Mouse (Mus musculus) stomach, embryonic 16.5 days (tissue): ENCODE results near the gene Wrnip1. TPM values are rescaled to one million over a fixed set of nuclear protein-coding genes. Genes with fewer than 3 reads are reported as not detected.
"Not testable (repeated sequence)": the region's sequence is repeated elsewhere in the genome, so short reads cannot be mapped to it uniquely, and the experiment has no call there.

ENCODE experiments used
- ATAC-seq: fragments of 200-750 bp; cut with Nextera tagmentation; 2 replicates; pipeline ENCODE4 v1.8.0; 2017; ENCODE audit warnings: moderate number of reproducible peaks, moderate TSS enrichment; ENCODE audit not compliant: insufficient read depth, low FRiP score
- H3K27ac ChIP-seq: fragments of 300-500 bp; sonication (generic); 2 replicates; pipeline ENCODE4 v1.5.1; 2014; ENCODE audit warnings: low read length
- H3K27me3 ChIP-seq: fragments of 300-500 bp; sonication (generic); 2 replicates; pipeline ENCODE4 v1.6.1; 2014; ENCODE audit warnings: low read length, control low read depth, mixed read lengths; ENCODE audit not compliant: control insufficient read depth, insufficient read depth
- H3K36me3 ChIP-seq: fragments of 300-500 bp; sonication (generic); 2 replicates; pipeline ENCODE4 v1.6.1; 2014; ENCODE audit warnings: low read length; ENCODE audit not compliant: control insufficient read depth, insufficient read depth
- H3K4me1 ChIP-seq: fragments of 300-500 bp; sonication (generic); 2 replicates; pipeline ENCODE4 v1.6.1; 2014; ENCODE audit warnings: low read length, control low read depth, mixed read lengths; ENCODE audit not compliant: control insufficient read depth, insufficient read depth
- H3K4me2 ChIP-seq: fragments of 300-500 bp; sonication (generic); 2 replicates; pipeline ENCODE4 v1.6.1; 2014; ENCODE audit warnings: low read depth, low read length, mixed read lengths
- H3K4me3 ChIP-seq: fragments of 300-500 bp; sonication (generic); replicated peaks from 2 replicates; pipeline ENCODE4 v1.5.1; 2014; ENCODE audit warnings: mild to moderate bottlenecking, low read length
- H3K9ac ChIP-seq: fragments of 300-500 bp; sonication (generic); 2 replicates; pipeline ENCODE4 v1.6.1; 2014; ENCODE audit warnings: low read length
- H3K9me3 ChIP-seq: fragments of 300-500 bp; sonication (generic); replicated peaks from 2 replicates; pipeline ENCODE4 v1.6.1; 2016; ENCODE audit warnings: low read length, control low read depth; ENCODE audit not compliant: control insufficient read depth
- WGBS: fragments of 180-500 bp; shearing (Covaris S2); extraction: QIAGEN DNeasy Blood & Tissue Kit; methylation state at CpG from one replicate; pipeline ENCODE4 v1.1.7; 2014; 5-methylcytosine and 5-hydroxymethylcytosine counted together
- polyA plus RNA-seq: library from polyadenylated mRNA; unstranded; fragments of >200 nt; fragmentation: Nextera tagmentation; extraction: Ambion mirVana; gene quantifications from 2 replicates; pipeline ENCODE4 v1.2.1, GENCODE M21; 2015

Wrnip1 gene
- polyA plus RNA-seq, 1 experiment from 2014 or later = 12.7 TPM

DNA sequence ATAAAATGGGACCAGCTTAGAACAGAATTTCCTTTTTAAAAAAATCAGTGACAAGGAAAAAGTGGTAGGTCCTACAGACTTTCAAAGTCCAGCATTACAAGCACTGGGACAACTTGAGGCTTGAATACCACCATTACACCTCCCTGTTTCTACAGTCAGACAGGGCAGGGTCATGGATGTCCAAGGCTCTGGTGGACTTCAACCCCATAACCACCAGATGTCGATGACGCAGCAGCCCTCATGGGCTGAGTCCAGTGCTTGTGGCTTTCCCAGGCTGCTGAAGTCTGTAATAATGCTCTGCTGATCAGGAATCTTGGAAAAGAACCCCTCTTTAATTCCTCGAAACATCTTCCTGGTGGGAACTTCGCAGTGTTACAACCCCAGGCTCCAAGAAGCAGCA is 50.7 kb downstream of the Wrnip1 start:
- no peak for ATAC-seq
- no peak overlapping the region for H3K27ac ChIP-seq
- WGBS = 92% methylated on average over 4 of the region's 4 CpGs
- no peak overlapping the region for H3K9ac ChIP-seq
- H3K4me2 ChIP-seq = no peak overlapping the region
- H3K4me3 ChIP-seq = no peak overlapping the region
- H3K9me3 ChIP-seq = no peaks in the 10 kb centered on the region
- peaks cover 26% of the 10 kb centered on the region for H3K4me1 ChIP-seq
- no peaks in the 10 kb centered on the region for H3K36me3 ChIP-seq
- no peaks in the 10 kb centered on the region for H3K27me3 ChIP-seq

DNA sequence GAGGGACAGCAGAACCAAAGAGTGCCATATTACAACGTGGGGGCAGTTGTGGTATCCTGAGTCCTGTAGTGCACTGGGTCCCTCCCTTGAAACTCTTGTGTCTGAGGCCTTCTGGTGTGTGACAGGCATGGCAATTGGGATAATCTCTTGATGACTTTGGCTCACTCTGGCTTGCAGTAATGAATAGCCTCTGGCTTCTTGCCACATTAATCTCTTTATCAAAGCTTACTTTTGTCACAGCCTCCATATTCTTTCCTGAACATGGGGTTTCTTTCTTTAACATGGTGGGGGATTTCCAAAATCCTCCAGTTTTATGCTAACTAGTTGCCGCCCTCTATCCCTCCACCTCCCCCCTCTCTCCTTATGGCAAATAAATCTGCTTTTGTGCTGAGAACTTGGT is 51.2 kb downstream of the Wrnip1 start:
- H3K27ac ChIP-seq = no peak overlapping the region
- WGBS = 80% methylated on average over 2 of the region's 2 CpGs
- H3K9me3 ChIP-seq = no peaks in the 10 kb centered on the region
- no peak for ATAC-seq
- peaks cover 26% of the 10 kb centered on the region for H3K4me1 ChIP-seq
- H3K9ac ChIP-seq = no peak overlapping the region
- H3K4me2 ChIP-seq = no peak overlapping the region
- no peaks in the 10 kb centered on the region for H3K36me3 ChIP-seq
- no peaks in the 10 kb centered on the region for H3K27me3 ChIP-seq
- H3K4me3 ChIP-seq = no peak overlapping the region

DNA sequence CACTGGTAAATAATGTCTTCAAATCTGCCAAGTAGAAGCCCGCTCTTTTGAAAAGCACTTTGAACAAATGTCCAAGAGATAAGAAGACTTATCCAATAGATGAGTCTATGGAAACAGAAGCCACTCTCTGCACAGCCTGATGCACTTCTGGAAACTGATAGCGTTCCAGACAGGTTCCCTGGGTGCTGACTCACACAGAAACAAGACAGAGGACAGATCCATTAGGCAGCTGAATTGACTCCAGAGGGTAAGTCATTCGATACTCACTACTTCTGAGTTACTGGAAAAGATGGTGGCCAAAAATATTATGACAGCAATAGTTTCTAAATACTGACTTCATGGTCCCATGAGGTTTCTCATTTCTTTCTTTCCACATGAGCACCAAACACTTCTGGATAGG is 59.0 kb downstream of the Wrnip1 start:
- Histone ChIP-seq H3K27me3 (no peaks in the 10 kb centered on the region), H3K4me3 (no peak overlapping the region), H3K9ac (no peak overlapping the region), H3K27ac (no peak overlapping the region), H3K9me3 (no peaks in the 10 kb centered on the region), H3K4me2 (no peak overlapping the region), H3K36me3 (no peaks in the 10 kb centered on the region), H3K4me1 (peaks cover 3% of the 10 kb centered on the region; the same call in 1 of the 2 replicates)
- no peak for ATAC-seq
- 70% methylated on average over 3 of the region's 3 CpGs for WGBS

DNA sequence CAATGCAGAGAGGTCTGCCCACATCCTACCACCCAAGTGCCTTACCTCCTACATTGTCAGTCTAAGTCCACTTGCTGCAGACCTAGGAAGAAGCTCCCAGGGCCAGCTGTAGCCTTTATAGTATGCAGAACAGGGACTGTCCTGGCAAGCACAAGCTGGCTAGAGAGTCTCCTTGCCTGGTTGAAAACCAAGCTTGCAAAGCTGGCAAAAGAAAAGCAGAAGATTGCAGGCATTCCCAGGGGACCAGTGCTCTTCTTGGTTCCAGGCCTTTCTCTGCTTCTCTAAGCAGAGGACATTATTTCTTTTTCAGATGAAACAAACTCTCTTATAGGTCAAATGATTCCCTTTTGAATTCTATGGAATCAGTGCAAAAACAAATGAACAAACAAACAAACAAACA is 61.6 kb downstream of the Wrnip1 start:
- no peak overlapping the region for H3K4me2 ChIP-seq
- peaks cover 3% of the 10 kb centered on the region; the same call in 1 of the 2 replicates for H3K4me1 ChIP-seq
- no peak overlapping the region for H3K4me3 ChIP-seq
- H3K27me3 ChIP-seq = no peaks in the 10 kb centered on the region
- H3K9me3 ChIP-seq = no peaks in the 10 kb centered on the region
- H3K9ac ChIP-seq = no peak overlapping the region
- ATAC-seq = no peak
- H3K36me3 ChIP-seq = no peaks in the 10 kb centered on the region
- no peak overlapping the region for H3K27ac ChIP-seq

DNA sequence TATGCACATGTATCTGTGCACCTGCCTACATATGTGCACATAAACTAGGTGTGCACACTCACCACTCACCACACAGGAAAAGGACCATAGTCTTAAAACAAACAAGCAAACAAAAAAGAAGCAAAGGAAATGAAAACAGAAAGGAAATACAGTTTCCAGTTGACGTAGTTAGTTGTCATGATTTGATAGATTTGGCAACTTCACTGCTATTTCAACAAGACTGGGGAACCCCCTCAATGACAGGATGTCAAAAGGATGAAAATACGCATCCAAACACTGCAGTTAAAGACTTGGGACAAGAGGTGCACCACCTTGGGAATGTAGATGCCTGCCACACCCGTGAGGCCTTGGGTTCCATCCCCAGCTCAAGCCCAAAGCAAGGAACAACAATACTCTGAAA is 62.7 kb downstream of the Wrnip1 start:
- H3K4me1 ChIP-seq, H3K27me3 ChIP-seq, H3K27ac ChIP-seq, H3K9ac ChIP-seq, H3K4me2 ChIP-seq, H3K4me3 ChIP-seq, H3K9me3 ChIP-seq, ATAC-seq, H3K36me3 ChIP-seq: not testable (repeated sequence)
- WGBS = 86% methylated on average over 2 of the region's 3 CpGs

DNA sequence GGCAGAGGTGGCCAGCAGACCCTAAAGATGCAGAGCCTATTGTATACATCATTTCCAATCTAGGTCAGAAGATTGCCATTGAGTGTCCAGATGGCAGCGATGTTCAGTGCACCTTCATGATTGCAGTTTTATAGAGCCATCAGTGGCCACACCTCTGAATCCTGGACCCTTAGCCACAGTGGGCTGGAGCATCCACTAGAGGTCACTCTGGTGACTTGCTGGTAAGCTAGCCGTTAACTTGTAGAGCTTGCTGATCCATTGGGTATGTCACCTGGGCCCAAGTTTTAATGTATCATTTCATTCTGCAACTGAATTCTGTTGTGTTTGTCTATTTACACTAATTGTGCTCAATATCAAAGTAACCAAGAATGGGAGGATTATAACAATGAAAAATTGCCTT is 63.8 kb downstream of the Wrnip1 start:
- Histone ChIP-seq H3K9ac (no peak overlapping the region), H3K27ac (no peak overlapping the region), H3K9me3 (no peaks in the 10 kb centered on the region), H3K4me1 (peaks cover 3% of the 10 kb centered on the region; the same call in 1 of the 2 replicates), H3K4me3 (no peak overlapping the region), H3K27me3 (no peaks in the 10 kb centered on the region), H3K4me2 (no peak overlapping the region), H3K36me3 (no peaks in the 10 kb centered on the region)
- 57% methylated on average over 2 of the region's 2 CpGs for WGBS
- no peak for ATAC-seq

DNA sequence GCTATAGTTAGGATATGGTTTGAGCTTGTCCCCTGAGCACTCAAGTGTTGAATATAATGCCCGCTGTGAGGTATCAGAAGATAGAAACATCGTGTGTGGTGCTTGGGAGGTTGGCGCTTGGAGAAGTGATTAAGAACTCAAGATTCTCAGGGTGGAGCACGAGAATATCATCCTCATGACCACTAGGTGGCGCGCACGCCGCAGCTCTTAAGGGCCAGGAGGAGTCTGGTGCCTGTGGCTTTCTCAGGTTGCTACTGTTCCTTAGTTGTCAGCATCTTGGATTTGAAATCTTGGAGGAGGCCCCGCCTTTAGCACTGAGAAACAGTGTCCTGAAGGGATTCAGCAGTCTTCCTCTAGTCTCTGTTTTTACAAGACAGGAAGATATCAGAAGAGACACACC is 64.6 kb downstream of the Wrnip1 start:
- Histone ChIP-seq H3K4me3 (no peak overlapping the region), H3K4me2 (no peak overlapping the region), H3K36me3 (no peaks in the 10 kb centered on the region), H3K27me3 (no peaks in the 10 kb centered on the region), H3K9ac (no peak overlapping the region), H3K27ac (no peak overlapping the region), H3K9me3 (no peaks in the 10 kb centered on the region), H3K4me1 (peaks cover 3% of the 10 kb centered on the region; the same call in 1 of the 2 replicates)
- WGBS = 4% methylated on average over 9 of the region's 9 CpGs
- 0 out of 2 replicates have a peak, but pooled peaks have one; percentile 40 for ATAC-seq

DNA sequence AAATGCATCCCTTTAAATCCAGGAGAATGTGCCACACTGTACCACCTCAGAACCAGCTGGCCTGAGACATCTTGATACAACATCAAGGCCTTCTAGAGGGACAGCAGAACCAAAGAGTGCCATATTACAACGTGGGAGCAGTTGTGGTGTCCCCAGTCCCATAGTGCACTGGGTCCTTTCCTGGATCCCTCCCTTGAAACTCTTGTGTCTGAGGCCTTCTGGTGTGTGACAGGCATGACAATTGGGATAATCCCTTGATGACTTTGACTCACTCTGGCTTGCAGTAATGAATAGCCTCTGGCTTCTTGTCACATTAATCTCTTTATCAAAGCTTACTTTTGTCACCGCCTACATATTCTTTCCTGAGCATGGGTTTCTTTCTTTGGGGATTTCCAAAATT is 65.2 kb downstream of the Wrnip1 start:
- no peak overlapping the region for H3K9ac ChIP-seq
- no peak overlapping the region for H3K27ac ChIP-seq
- H3K27me3 ChIP-seq = no peaks in the 10 kb centered on the region
- 54% methylated on average over 2 of the region's 2 CpGs for WGBS
- H3K4me3 ChIP-seq = no peak overlapping the region
- no peak for ATAC-seq
- no peaks in the 10 kb centered on the region for H3K9me3 ChIP-seq
- peaks cover 3% of the 10 kb centered on the region; the same call in 1 of the 2 replicates for H3K4me1 ChIP-seq
- no peaks in the 10 kb centered on the region for H3K36me3 ChIP-seq
- no peak overlapping the region for H3K4me2 ChIP-seq

DNA sequence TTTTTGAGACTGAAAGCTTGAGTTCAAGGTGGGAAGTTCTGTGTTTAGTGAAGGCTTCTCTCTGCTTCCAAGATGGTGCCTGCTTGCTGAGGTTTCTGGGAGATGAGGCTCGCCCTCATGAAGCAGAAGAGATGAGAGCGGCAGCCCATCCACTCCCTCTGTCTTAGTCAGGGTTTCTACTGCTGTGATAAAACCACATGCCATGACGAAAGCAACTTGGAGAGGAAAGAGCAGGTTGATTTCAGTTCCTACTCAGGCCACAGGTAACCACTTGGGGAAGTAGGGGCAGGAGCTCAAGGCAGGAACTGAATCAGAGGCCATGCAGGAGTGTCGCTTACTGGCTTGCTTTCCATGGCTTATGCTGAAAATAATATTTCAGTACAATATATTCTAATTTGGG is 66.4 kb downstream of the Wrnip1 start:
- not testable (repeated sequence) for H3K4me3 ChIP-seq, H3K27ac ChIP-seq, H3K4me1 ChIP-seq, H3K9me3 ChIP-seq, H3K4me2 ChIP-seq, H3K27me3 ChIP-seq, ATAC-seq, H3K36me3 ChIP-seq, H3K9ac ChIP-seq
- WGBS = 76% methylated on average over 4 of the region's 4 CpGs

DNA sequence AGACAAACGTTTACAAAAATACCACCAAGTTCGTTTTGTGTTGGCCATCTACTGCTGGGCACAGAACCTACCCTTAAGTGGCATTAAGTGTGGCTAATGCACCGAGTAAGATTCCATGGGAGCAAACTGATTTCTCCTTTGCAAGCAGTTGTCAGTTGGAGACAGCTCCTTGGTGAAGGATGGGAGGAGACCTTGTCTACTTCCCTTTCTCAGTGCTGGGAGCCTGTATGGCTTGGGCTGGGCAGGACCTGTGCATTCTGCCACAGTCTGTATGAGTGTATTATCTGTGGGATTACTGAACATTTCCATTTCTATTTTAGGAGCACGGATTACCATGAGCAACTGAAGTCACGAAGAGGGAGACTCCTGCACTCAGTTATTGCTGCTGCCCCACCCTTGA is 67.0 kb downstream of the Wrnip1 start:
- no peak for ATAC-seq
- WGBS = 65% methylated on average over 5 of the region's 5 CpGs

More for the DNA sequence above, 67.0 kb downstream of the Wrnip1 start:
- no peak overlapping the region for H3K9ac ChIP-seq
- H3K9me3 ChIP-seq = no peaks in the 10 kb centered on the region
- H3K4me3 ChIP-seq = no peak overlapping the region
- no peak overlapping the region for H3K4me2 ChIP-seq
- no peaks in the 10 kb centered on the region for H3K27me3 ChIP-seq
- no peaks in the 10 kb centered on the region for H3K4me1 ChIP-seq
- no peaks in the 10 kb centered on the region for H3K36me3 ChIP-seq
- H3K27ac ChIP-seq = no peak overlapping the region
